Mouse (Mus musculus): ENCODE measurements around the gene Peak1. TPM values are rescaled to one million over a fixed set of nuclear protein-coding genes. Genes with fewer than 3 reads are reported as not detected.
A peak's percentile ranks its signal among the peaks of the same experiment; 100 is the strongest.

Gene Peak1
- polyA plus RNA-seq, 1 experiment, result 13.0 TPM

GRCm38 (mm10) chr9:56424861-56425260 lies 7.0 kb upstream of the Peak1 start:
- Histone ChIP-seq H3K27me3 (ENCODE audit: control insufficient read depth, insufficient read depth, low read length) (no peaks in the 10 kb centered on the region), H3K4me3 (ENCODE audit: low read depth, low read length) (no peak overlapping the region), H3K36me3 (ENCODE audit: control insufficient read depth, insufficient read depth, low read length) (no peaks in the 10 kb centered on the region), H3K4me1 (ENCODE audit: control insufficient read depth, insufficient read depth, insufficient read length, low read length) (peaks cover 5% of the 10 kb centered on the region; the same call in 1 of the 2 replicates), H3K27ac (ENCODE audit: insufficient read depth, low read depth, low read length) (no peak overlapping the region)
- 58% methylated on average over 4 of the region's 4 CpGs for WGBS
- TF ChIP-seq POLR2A (IDR thresholded peaks at IDR 0.05; ENCODE audit: low read depth, low read length) (no peak), CTCF (IDR thresholded peaks at IDR 0.05; ENCODE audit: extremely low read depth, insufficient read length, insufficient replicate concordance, low read depth, low read length) (no peak)

GRCm38 (mm10) chr9:56421991-56422390 lies 4.1 kb upstream of the Peak1 start:
- Histone ChIP-seq H3K36me3 (ENCODE audit: control insufficient read depth, insufficient read depth, low read length) (no peaks in the 10 kb centered on the region), H3K4me1 (ENCODE audit: control insufficient read depth, insufficient read depth, insufficient read length, low read length) (peaks cover 5% of the 10 kb centered on the region; the same call in 1 of the 2 replicates), H3K27ac (ENCODE audit: insufficient read depth, low read depth, low read length) (no peak overlapping the region), H3K4me3 (ENCODE audit: low read depth, low read length) (no peak overlapping the region), H3K27me3 (ENCODE audit: control insufficient read depth, insufficient read depth, low read length) (no peaks in the 10 kb centered on the region)
- TF ChIP-seq CTCF (IDR thresholded peaks at IDR 0.05; ENCODE audit: extremely low read depth, insufficient read length, insufficient replicate concordance, low read depth, low read length) (no peak), POLR2A (IDR thresholded peaks at IDR 0.05; ENCODE audit: low read depth, low read length) (no peak)
- 66% methylated on average over 5 of the region's 5 CpGs for WGBS

GRCm38 (mm10) chr9:56420892-56421601 lies 3.2 kb upstream of the Peak1 start:
- H3K4me1 ChIP-seq (ENCODE audit: control insufficient read depth, insufficient read depth, insufficient read length, low read length), result peaks cover 5% of the 10 kb centered on the region; the same call in 1 of the 2 replicates
- no peak overlapping the region for H3K4me3 ChIP-seq (ENCODE audit: low read depth, low read length)
- no peaks in the 10 kb centered on the region for H3K36me3 ChIP-seq (ENCODE audit: control insufficient read depth, insufficient read depth, low read length)
- H3K27ac ChIP-seq (ENCODE audit: insufficient read depth, low read depth, low read length), result no peak overlapping the region
- H3K27me3 ChIP-seq (ENCODE audit: control insufficient read depth, insufficient read depth, low read length), result no peaks in the 10 kb centered on the region
- WGBS, result 63% methylated on average over 9 of the region's 9 CpGs
- TF ChIP-seq CTCF (IDR thresholded peaks at IDR 0.05; ENCODE audit: extremely low read depth, insufficient read length, insufficient replicate concordance, low read depth, low read length), result no peak
- no peak for TF ChIP-seq POLR2A (IDR thresholded peaks at IDR 0.05; ENCODE audit: low read depth, low read length)

GRCm38 (mm10) chr9:56420236-56420635 lies 2.4 kb upstream of the Peak1 start:
- Histone ChIP-seq H3K4me1 (ENCODE audit: control insufficient read depth, insufficient read depth, insufficient read length, low read length) (peaks cover 5% of the 10 kb centered on the region; the same call in 1 of the 2 replicates), H3K4me3 (ENCODE audit: low read depth, low read length) (no peak overlapping the region), H3K27me3 (ENCODE audit: control insufficient read depth, insufficient read depth, low read length) (no peaks in the 10 kb centered on the region), H3K27ac (ENCODE audit: insufficient read depth, low read depth, low read length) (no peak overlapping the region), H3K36me3 (ENCODE audit: control insufficient read depth, insufficient read depth, low read length) (no peaks in the 10 kb centered on the region)
- TF ChIP-seq CTCF (IDR thresholded peaks at IDR 0.05; ENCODE audit: extremely low read depth, insufficient read length, insufficient replicate concordance, low read depth, low read length) (no peak), POLR2A (IDR thresholded peaks at IDR 0.05; ENCODE audit: low read depth, low read length) (no peak)
- 91% methylated on average over 1 of the region's 1 CpGs for WGBS

GRCm38 (mm10) chr9:56418738-56419239 lies 922 bp upstream of the Peak1 start:
- H3K27me3 ChIP-seq (ENCODE audit: control insufficient read depth, insufficient read depth, low read length), result no peaks in the 10 kb centered on the region
- peak overlapping the region; percentile 89 for H3K4me3 ChIP-seq (ENCODE audit: low read depth, low read length)
- H3K27ac ChIP-seq (ENCODE audit: insufficient read depth, low read depth, low read length), result peak overlapping the region; percentile 86
- TF ChIP-seq CTCF (IDR thresholded peaks at IDR 0.05; ENCODE audit: extremely low read depth, insufficient read length, insufficient replicate concordance, low read depth, low read length) (no peak), POLR2A (IDR thresholded peaks at IDR 0.05; ENCODE audit: low read depth, low read length) (peak; percentile 33; the same call in 1 of the 2 replicates)
- WGBS, result 2% methylated on average over 11 of the region's 11 CpGs
- H3K36me3 ChIP-seq (ENCODE audit: control insufficient read depth, insufficient read depth, low read length), result no peaks in the 10 kb centered on the region
- no peaks in the 10 kb centered on the region for H3K4me1 ChIP-seq (ENCODE audit: control insufficient read depth, insufficient read depth, insufficient read length, low read length)

- Histone ChIP-seq H3K36me3 (ENCODE audit: control insufficient read depth, insufficient read depth, low read length) (no peaks in the 10 kb centered on the region), H3K27me3 (ENCODE audit: control insufficient read depth, insufficient read depth, low read length) (no peaks in the 10 kb centered on the region)
- 2% methylated on average over 40 of the region's 40 CpGs for WGBS
Measured at GRCm38 (mm10) chr9:56417415-56417947, 386 bp downstream of the Peak1 start.

GRCm38 (mm10) chr9:56415935-56416607 lies 1.8 kb downstream of the Peak1 start:
- H3K4me1 ChIP-seq (ENCODE audit: control insufficient read depth, insufficient read depth, insufficient read length, low read length), result no peaks in the 10 kb centered on the region
- no peak overlapping the region for H3K4me3 ChIP-seq (ENCODE audit: low read depth, low read length)
- TF ChIP-seq POLR2A (IDR thresholded peaks at IDR 0.05; ENCODE audit: low read depth, low read length) (no peak), CTCF (IDR thresholded peaks at IDR 0.05; ENCODE audit: extremely low read depth, insufficient read length, insufficient replicate concordance, low read depth, low read length) (no peak)
- H3K27me3 ChIP-seq (ENCODE audit: control insufficient read depth, insufficient read depth, low read length), result no peaks in the 10 kb centered on the region
- H3K27ac ChIP-seq (ENCODE audit: insufficient read depth, low read depth, low read length), result no peak overlapping the region
- WGBS, result 25% methylated on average over 4 of the region's 4 CpGs
- no peaks in the 10 kb centered on the region for H3K36me3 ChIP-seq (ENCODE audit: control insufficient read depth, insufficient read depth, low read length)

More at GRCm38 (mm10) chr9:56417415-56417947, 386 bp downstream of the Peak1 start:
- Histone ChIP-seq H3K4me1 (ENCODE audit: control insufficient read depth, insufficient read depth, insufficient read length, low read length) (no peaks in the 10 kb centered on the region), H3K4me3 (ENCODE audit: low read depth, low read length) (peak overlapping the region; percentile 74), H3K27ac (ENCODE audit: insufficient read depth, low read depth, low read length) (peak overlapping the region; percentile 80)
- TF ChIP-seq CTCF (IDR thresholded peaks at IDR 0.05; ENCODE audit: extremely low read depth, insufficient read length, insufficient replicate concordance, low read depth, low read length), result peak; percentile 39; the same call in 1 of the 2 replicates
- no peak for TF ChIP-seq POLR2A (IDR thresholded peaks at IDR 0.05; ENCODE audit: low read depth, low read length)

Data from small intestine, adult 2 months (tissue).